Mouse (Mus musculus) granulocyte monocyte progenitor cell, adult 5-6 weeks (primary cell): ENCODE measurements at regions not wholly inside any gene's neighbourhood (a gene's known extent, or its start where the extent isn't known, plus 50 kb on each side); places are given as distances from the start of the nearest gene placed in this dataset.

Source experiments
- ATAC-seq: replicated peaks from 2 replicates; pipeline ENCODE4 v1.8.0; 2016; ENCODE audit warnings: mild to moderate bottlenecking, moderate TSS enrichment, inconsistent platforms; ENCODE audit not compliant: poor library complexity, severe bottlenecking

- no peak for ATAC-seq
These were observed 53.1 kb upstream of the Lbx1 start for GRCm38 (mm10) chr19:45288722-45289121.

- no peak for ATAC-seq
These were observed 62.2 kb upstream of the Lbx1 start for GRCm38 (mm10) chr19:45297812-45298211.

GRCm38 (mm10) chr19:45299341-45299740 is 63.7 kb upstream of the Lbx1 start:
- ATAC-seq: no peak

- no peak for ATAC-seq
These were observed 63.8 kb upstream of the Btrc start for GRCm38 (mm10) chr19:45299768-45300167.

- ATAC-seq: peak; percentile 49
These were observed 62.7 kb upstream of the Btrc start for GRCm38 (mm10) chr19:45300691-45301431.

GRCm38 (mm10) chr19:45301432-45301732 is 62.2 kb upstream of the Btrc start:
- no peak for ATAC-seq

GRCm38 (mm10) chr19:45301733-45302547 is 61.6 kb upstream of the Btrc start:
- 0 out of 2 replicates have a peak, but pooled peaks have one; percentile 5 for ATAC-seq

- peak; percentile 23; the same call in 1 of the 2 replicates for ATAC-seq
These were observed 60.8 kb upstream of the Btrc start for GRCm38 (mm10) chr19:45302548-45303241.

GRCm38 (mm10) chr19:45304538-45304937 is 59.0 kb upstream of the Btrc start:
- no peak for ATAC-seq

- peak; percentile 81 for ATAC-seq
These were observed 55.9 kb upstream of the Btrc start for GRCm38 (mm10) chr19:45307299-45308275.

GRCm38 (mm10) chr19:45308676-45309275 is 54.8 kb upstream of the Btrc start:
- 0 out of 2 replicates have a peak, but pooled peaks have one; percentile 23 for ATAC-seq

- no peak for ATAC-seq
These were observed 53.1 kb upstream of the Btrc start for GRCm38 (mm10) chr19:45310291-45310881.

GRCm38 (mm10) chr19:45310944-45311603 is 52.5 kb upstream of the Btrc start:
- peak; percentile 74 for ATAC-seq

- no peak for ATAC-seq
These were observed 51.5 kb upstream of the Btrc start for GRCm38 (mm10) chr19:45311831-45312537.

- no peak for ATAC-seq
These were observed 50.7 kb upstream of the Btrc start for GRCm38 (mm10) chr19:45312713-45313365.
